Mouse (Mus musculus) heart, adult 11 months (tissue): ENCODE data around the gene Slc9a9.

ENCODE experiments used
- DNase-seq: peaks from one replicate; pipeline ENCODE4 v3.0.0; 2022

The Slc9a9 gene

GRCm38 (mm10) chr9:95161699-95162098, 492.0 kb downstream of the Slc9a9 start:
- DNase-seq: peak; percentile 43

- peak; percentile 94 for DNase-seq
Observed at GRCm38 (mm10) chr9:95166224-95166623, 496.5 kb downstream of the Slc9a9 start.

GRCm38 (mm10) chr9:95167806-95168205, 498.1 kb downstream of the Slc9a9 start:
- DNase-seq: peak; percentile 81

GRCm38 (mm10) chr9:95168487-95169008, 498.8 kb downstream of the Slc9a9 start:
- peak; percentile 87 for DNase-seq

GRCm38 (mm10) chr9:95178170-95178569, 508.5 kb downstream of the Slc9a9 start:
- DNase-seq: peak; percentile 7

- DNase-seq: peak; percentile 74
Observed at GRCm38 (mm10) chr9:95180005-95180404, 510.3 kb downstream of the Slc9a9 start.

- DNase-seq: peak; percentile 64
Observed at GRCm38 (mm10) chr9:95180569-95180968, 510.9 kb downstream of the Slc9a9 start.

- peak; percentile 89 for DNase-seq
Observed at GRCm38 (mm10) chr9:95181241-95182043, 511.7 kb downstream of the Slc9a9 start.

GRCm38 (mm10) chr9:95182272-95182671, 512.6 kb downstream of the Slc9a9 start:
- DNase-seq: peak; percentile 91

- DNase-seq: no peak
Observed at GRCm38 (mm10) chr9:95184453-95184852, 514.7 kb downstream of the Slc9a9 start.

- DNase-seq: no peak
Observed at GRCm38 (mm10) chr9:95185840-95186239, 516.1 kb downstream of the Slc9a9 start.

- no peak for DNase-seq
Observed at GRCm38 (mm10) chr9:95186386-95187289, 516.9 kb downstream of the Slc9a9 start.

- DNase-seq: peak; percentile 96
Observed at GRCm38 (mm10) chr9:95188362-95189217, 518.9 kb downstream of the Slc9a9 start.

GRCm38 (mm10) chr9:95189218-95189605, 519.5 kb downstream of the Slc9a9 start:
- no peak for DNase-seq

GRCm38 (mm10) chr9:95191442-95191841, 521.7 kb downstream of the Slc9a9 start:
- no peak for DNase-seq

- DNase-seq: no peak
Observed at GRCm38 (mm10) chr9:95192901-95193532, 523.3 kb downstream of the Slc9a9 start.

- no peak for DNase-seq
Observed at GRCm38 (mm10) chr9:95193672-95194071, 524.0 kb downstream of the Slc9a9 start.

GRCm38 (mm10) chr9:95194158-95194557, 524.4 kb downstream of the Slc9a9 start:
- DNase-seq: peak; percentile 98

- no peak for DNase-seq
Observed at GRCm38 (mm10) chr9:95207661-95208060, 538.0 kb downstream of the Slc9a9 start.

- DNase-seq: no peak
Observed at GRCm38 (mm10) chr9:95208681-95209080, 539.0 kb downstream of the Slc9a9 start.

GRCm38 (mm10) chr9:95220009-95220408, 550.3 kb downstream of the Slc9a9 start:
- peak; percentile 65 for DNase-seq

GRCm38 (mm10) chr9:95221310-95221709, 551.6 kb downstream of the Slc9a9 start:
- DNase-seq: peak; percentile 51
